Mouse (Mus musculus): ENCODE results near the gene Ric1.
"Not testable (repeated sequence)": the region's sequence is repeated elsewhere in the genome, so short reads cannot be mapped to it uniquely, and the experiment has no call there.

Gene Ric1

DNA sequence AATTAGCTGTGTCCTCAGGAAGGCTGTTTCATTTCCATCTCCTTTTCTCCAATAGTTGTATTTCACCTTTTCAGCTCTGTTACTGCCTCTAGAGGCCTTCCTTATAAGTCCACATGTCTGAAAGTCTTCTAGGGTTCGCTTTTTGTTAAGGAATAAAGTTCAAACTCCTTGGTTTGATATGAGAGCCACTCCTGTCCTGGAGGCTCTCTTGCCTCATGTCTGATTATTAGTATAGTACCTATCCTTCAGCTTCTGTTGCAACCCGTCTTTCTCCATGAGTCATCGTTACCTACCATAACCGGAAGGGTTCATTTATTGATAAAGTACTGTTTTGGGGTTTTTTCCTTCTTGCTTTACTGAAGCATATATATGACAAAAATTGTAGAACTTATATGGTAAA, 5.2 kb downstream of the Ric1 start:
- no peak for DNase-seq (ENCODE audit: low spot score in 2 of 2)

DNA sequence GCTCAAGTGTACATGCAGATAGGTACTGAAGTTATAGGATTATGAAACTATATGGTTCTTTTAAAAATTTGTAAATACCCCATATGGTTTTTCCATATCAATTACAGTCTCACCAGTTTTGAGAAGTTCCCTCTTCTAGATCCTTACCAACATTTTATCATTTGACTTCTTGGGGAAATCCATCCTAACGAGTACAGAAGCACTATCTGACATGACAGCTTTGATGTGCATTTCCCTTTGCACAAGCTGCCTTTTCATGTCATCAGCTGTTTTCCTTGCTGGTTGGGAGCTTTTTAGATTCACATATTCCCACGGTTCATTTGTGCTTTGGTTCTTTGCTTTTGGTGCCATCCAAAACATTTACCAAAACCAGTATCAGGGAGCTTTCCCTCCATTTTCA, 6.5 kb downstream of the Ric1 start:
- no peak for DNase-seq (ENCODE audit: low spot score in 2 of 2)

DNA sequence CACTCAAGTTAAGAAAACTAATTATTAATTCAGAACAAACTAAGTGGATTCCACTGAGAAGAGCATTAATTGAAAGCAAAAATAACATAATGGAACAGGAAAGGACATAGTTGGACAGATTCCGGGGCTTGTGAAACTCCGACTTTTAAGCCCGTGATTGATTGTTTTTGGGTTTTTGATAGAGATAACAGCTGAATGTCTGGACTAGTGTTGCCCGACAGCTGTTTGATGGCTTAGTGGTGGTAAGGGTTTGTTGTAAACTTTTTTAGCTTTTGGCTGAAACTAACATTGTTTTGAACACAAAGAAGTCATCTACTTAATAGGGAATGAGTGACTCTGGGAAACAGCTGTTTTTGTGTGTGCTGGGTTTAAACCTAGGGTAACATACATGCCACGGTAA, 11.9 kb downstream of the Ric1 start:
- DNase-seq (ENCODE audit: low spot score in 2 of 2) = no peak

DNA sequence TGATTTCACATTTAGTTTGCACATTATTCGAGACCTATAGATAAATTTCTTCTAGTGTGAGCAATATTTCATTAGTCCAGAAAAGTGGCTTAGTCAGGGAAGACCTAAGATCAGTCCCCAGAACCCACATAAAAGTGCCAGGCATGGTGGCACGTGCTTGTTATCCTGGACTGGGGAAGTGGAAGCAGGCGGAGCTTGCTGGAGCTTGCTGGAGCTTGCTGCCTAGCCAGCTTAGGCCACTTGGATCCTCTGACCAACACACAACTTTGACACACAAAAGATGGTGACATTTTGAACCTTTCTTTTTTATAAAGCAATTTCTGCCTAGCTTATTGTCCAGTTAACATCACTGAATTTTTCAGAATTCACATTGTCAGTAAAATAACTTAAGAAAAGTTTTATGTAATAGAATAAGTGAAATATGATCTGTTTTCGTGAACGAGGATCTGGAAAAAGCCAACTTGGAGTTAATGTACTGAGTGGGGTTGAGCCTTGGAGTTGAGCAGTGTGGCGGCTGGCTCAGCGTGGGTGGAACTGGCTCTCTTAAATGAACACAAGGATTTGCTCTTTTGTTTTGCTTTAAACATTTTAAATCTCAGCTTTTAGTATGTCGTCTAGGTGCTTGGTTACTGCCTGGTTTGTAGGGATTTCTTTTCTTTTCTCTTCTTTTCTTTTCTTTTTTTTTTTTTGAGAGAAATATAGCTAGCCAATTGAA, 20.3 kb downstream of the Ric1 start:
- no peak for DNase-seq (ENCODE audit: low spot score in 2 of 2)

DNA sequence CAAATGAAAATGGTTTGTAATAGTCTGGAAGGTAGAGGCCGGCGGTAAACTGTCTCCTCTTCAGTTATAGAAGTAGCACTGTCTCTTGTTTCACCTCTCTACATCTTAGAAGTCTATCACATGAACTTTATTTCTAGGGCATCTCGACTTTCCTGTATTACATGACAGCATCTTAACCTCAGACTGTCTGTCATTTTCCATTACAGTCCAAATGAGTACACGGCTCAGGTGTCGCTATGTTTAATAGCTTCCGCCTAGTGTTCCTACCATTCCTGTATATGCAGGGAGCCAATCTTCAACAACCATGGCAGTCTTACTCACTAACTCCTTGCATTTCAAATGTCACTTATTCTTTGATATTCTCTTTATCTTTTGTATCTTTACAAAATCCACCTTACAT, 21.9 kb downstream of the Ric1 start:
- no peak for DNase-seq (ENCODE audit: low spot score in 2 of 2)

DNA sequence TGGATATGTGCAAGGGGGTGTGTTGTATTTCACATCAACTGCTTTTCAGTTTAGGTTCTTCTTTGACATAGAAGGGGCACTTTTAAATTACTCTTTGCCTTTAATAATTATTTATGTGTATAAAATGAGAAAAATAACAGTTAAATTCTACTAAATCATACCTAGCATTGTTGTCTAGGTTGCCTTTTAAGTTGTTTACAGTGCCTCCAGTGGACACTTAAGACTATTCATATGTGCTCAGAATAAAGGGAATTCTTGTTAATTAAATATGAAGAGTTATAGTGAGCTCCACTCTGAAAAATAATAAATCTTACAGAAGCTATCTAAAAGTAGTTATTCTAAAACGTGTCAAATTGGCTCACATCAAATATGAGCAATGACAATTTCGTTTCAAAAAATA, 28.5 kb downstream of the Ric1 start:
- no peak for DNase-seq (ENCODE audit: low spot score in 2 of 2)

DNA sequence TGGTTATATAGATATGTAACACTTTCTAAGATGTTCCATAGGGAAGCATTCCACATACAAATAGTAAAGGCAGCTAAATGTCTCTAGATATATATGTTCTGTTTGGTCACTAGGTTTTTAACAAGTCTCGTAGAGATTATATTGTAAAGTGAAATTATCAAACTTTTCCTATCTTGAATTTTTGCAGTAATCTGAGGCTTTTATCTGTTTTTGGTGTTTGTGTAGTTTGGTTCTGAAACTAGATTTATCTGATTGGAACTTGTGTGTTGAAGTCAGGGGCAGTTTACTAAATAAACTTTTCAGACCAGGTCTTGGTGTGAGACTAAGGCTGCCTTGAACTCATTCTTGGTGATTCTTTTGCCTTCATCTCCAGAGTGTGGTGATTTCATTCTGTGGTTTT, 29.0 kb downstream of the Ric1 start:
- DNase-seq (ENCODE audit: low spot score in 2 of 2) = no peak

DNA sequence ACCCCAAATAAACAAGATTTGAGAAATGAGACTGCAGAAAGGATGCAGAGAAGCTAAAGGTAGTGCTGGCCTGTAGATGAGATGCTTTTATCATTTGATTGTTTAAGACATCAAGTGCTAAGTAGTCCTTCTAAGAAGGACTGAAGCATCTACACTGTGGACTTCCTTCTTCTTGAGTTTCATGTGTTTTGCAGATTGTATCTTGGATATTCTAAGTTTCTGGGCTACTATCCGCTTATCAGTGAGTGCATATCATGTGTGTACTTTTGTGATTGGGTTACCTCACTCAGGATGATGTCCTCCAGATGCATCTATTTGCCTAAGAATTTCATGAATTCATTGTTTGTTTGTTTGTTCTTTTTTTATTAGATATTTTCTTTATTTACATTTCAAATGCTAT, 29.9 kb downstream of the Ric1 start:
- not testable (repeated sequence) for DNase-seq (ENCODE audit: low spot score in 2 of 2)

DNA sequence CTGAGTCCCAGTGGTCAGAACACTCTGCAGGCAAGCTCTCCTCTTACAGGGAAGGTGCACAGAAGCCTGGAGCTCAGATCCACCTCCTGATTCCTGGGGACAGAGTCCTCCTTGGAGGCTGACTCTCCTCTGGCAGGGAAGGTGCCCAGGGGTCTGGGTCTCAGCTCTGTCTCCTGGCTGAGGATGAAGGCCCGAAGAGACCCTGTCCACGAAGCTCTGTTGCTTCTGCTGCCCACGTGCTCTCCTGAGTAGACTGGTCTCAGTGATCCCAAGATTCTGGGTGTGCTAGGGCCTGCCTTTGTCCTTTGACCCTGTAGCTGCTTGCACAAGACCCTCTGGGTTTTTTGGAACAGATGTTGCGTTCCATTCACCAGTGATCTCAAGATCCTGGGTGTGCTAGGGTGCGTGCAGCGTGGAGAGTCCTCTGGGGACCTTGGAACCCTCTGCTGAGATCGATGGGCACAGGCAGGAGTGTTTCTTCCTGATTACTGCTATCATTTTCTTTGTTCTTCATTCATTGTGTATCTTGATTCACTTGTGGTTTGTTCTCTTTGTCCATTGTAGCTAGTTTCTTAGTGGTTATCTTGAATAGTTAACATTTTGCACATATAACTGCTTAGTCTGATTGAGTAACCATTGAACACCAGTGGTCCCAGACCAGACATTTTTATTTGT, 35.2 kb downstream of the Ric1 start:
- DNase-seq (ENCODE audit: low spot score in 2 of 2) = not testable (repeated sequence)

DNA sequence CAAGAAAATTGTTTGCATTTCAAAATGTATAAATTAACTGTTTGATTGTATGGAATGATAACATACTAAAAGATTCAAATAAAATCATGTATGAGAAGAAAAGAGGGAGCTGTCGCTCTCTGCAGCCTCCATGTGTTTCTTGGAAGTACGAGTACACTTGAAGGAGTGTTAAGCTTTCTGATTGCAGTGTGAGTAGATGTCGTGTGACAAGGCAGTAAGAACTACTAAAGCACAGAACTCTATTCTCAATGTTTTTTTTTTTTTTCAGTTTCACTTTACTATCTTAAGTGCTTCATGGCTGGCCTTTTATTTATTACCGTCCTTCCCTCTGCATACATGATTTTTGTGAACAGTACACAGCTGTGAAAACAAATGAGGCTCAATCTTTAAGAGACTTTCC, 40.1 kb downstream of the Ric1 start:
- no peak for DNase-seq (ENCODE audit: low spot score in 2 of 2)

DNA sequence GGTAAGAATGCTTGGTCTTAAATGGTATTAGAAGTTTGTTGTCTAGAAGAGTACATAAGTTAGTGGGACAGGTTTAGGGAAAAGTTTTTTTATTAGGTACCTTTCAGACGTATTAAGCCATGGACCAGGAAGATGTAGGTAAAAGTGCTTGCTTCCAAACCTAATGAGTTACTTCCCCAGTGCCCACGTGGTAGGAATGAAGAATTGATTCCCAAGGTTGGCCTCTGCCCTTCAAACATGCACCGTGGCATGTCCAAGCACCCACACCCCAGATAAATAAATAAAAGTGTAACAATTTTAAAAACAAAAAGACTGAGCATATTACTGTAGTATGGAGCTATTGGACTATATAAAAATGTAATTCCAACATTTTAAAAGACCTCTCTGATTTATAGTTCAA, 40.5 kb downstream of the Ric1 start:
- no peak for DNase-seq (ENCODE audit: low spot score in 2 of 2)

DNA sequence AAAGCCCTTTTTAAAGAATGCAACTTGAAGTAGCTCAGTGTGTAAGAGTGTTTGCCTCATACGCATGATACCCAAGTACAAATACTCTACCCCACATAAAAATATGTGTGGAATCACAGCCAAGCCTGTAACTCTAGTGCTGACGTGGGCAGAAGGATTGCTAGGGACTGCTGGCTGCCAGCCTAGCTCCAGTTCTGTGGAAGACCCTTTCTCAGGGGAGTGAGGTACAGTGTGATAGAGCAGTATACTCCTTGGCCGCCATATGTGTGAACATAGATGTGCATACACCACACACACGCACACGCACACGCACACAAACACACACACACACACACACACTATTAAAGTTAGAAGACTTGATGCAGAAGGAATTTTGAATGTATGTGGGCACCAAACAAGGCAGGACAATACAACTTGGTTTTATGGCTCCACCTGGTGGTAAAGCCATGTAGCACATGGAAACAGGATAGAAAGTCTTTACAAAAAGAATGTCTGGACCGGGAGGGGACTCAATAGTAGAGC, 41.2 kb downstream of the Ric1 start:
- DNase-seq (ENCODE audit: low spot score in 2 of 2) = peak; percentile 48 to 66

DNA sequence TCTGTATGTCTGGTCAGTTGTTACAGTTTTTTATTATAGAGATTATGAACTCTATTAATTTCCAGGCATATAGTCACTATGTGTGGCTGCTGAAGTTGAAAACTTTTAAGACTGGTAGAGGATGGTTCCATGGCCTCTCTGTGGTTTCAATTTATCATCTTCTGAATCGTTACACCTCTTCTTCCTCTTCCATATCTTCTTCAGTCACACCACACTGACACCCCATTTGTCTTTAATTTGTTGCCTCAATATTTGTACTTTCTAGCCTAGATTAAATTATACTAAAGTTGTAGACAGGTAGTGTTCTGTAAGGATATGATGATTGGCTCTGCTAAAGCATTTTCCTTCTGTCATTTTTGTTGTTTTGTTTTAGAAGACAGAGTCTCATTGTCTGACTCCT, 44.4 kb downstream of the Ric1 start:
- DNase-seq (ENCODE audit: low spot score in 2 of 2) = no peak

DNA sequence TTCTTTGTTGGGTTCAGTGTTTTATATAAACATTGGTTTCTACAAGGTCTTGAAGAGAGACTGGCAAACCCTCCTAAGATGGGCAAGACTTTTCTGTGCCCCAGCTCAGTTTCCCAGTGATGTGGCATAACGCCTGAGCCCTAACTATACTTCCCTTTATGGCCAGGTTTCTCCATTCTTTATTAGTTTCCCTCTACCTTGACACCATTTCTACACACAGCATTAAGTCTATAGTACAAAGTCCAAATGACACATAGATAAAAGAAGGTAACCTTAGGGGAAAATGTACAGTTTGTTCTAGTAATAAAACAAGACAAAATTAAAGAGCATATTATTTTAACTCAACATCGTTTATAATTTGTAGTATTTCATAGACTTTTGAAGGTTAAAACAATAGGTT, 60.4 kb downstream of the Ric1 start:
- no peak for DNase-seq (ENCODE audit: low spot score in 2 of 2)

DNA sequence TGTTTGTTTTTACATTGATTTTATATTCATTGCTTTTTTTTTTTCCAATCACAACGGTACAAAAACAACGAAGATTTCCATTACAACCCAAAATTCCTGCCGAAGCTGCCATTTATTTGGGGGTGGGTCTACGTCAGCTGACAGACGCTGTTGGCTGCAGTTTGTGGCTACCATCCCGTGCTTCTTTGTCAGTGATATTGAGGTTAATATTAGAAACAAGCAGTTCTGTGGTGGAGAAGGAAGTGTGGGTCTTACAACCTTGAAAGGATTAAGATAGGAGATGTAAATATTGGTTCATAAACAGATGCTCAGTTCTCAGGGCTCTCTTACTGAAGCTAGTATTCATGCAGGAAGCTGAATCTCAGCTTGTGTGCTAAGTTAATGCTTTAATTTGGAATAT, 61.7 kb downstream of the Ric1 start:
- DNase-seq (ENCODE audit: low spot score in 2 of 2) = no peak

DNA sequence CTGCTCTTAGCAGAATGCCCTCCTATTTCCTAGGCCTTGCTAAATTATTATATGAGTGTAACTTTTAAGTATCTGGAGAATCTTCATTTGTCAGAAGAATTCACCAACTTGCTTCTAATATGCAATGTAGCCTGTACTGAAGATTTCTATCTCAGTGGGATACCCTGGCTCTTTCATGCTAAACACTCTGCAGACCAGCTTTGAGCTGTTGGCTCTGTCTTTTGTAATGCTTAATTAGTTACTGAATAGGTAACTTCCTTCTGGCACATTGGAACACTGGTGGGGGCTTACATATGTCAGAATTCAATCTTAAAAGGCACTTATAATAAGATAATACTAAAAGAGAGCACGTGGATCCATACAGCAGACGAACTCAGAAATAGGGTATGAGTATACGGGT, 71.7 kb downstream of the Ric1 start:
- DNase-seq (ENCODE audit: low spot score in 2 of 2) = not testable (repeated sequence)

DNA sequence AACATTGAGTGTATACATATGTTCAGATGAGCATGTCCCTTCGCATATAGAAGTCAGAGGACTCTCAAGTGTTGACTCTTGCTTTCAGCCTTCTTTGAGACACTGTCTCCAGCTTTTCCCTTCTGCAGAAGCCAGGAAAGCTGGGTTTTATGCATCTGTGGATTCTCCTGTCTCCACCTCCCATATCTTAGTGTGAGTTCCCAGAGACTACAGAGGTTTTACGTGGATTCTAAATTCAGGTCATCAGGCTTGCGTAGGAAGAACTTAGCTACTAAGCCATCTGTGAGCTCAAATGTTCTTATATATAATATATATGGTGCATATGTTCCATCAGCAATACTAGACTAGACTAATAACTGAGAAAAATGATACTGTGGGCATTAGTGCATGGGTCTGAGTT, 74.2 kb downstream of the Ric1 start:
- no peak for DNase-seq (ENCODE audit: low spot score in 2 of 2)

DNA sequence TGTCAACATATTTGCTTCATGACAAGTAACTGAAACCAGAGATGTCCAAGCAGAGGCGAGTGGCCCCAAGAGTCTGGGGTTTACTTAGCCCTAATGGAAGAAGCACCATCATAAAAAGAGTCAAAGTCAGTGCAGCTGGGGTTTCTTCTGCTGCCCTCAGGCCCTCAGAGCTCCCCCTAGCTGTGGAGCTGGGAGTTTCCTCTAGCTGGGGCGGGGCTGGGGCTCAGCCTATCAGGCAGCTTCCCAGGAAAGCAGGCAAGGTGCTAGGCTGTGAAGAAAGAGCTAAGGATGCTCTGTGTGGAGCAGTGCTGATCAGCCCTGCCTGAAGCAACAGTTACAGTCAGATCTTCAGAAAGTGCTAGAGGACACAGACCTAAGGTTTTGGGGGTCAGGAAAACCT, 74.9 kb downstream of the Ric1 start:
- peak; percentile 20 to 68 for DNase-seq (ENCODE audit: low spot score in 2 of 2)

DNA sequence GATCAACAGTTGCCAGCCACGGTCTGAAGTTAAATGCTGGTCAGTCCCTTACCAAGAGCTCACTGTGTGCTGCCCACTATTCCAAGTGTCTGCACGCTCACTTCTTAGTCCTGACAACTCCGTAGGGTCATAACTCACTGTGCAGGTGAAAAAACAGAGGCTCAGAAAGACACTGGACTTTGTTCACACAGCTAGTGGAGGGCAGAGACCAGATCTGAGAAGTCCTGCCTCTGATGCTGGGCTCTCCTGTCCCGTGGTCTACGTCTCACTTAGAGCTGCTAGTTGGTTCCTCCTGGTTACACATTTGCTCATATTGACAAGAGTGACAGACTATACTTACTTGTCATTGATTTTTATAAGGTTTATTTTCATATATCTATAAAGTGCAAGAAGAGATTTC, 76.9 kb downstream of the Ric1 start:
- no peak for DNase-seq (ENCODE audit: low spot score in 2 of 2)

DNA sequence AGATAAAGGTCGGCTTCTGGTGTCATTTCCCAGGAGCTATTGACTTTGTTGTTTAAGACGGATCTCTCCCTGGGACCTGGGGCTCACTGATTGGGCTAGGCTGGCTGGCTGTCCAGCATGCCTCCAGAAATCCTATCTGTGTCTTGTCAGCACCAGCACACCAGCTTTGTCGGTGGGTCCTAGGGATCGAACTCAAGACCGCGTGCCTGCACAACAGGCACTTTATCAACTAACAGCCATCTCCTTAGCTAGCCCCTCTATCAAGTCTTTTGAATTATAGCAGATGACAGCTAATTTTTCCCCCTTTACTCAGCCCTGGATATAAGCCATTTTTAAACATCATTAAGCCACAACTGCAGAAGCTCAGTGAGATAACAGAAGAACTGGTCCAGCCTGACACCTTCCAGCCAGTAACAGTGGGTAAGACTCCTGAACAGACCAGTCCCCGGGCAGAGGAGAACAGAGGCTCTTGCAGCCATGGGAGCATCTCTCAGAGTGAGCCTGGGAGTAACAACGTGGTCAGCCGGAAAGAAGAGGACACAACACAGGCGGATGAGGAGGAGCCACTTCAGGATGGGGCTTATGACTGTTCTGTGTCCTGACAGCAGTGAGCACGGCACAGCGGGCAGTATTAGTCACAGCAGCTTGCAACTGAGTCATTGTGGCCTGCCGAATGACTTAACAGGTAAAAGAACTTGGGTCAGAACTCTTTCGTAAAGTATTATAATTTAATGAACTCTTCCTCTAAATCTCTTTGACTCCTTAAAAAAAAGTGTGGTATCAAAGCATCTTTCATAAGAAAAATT, 81.7 kb downstream of the Ric1 start:
- no peak for DNase-seq (ENCODE audit: low spot score in 2 of 2)

DNA sequence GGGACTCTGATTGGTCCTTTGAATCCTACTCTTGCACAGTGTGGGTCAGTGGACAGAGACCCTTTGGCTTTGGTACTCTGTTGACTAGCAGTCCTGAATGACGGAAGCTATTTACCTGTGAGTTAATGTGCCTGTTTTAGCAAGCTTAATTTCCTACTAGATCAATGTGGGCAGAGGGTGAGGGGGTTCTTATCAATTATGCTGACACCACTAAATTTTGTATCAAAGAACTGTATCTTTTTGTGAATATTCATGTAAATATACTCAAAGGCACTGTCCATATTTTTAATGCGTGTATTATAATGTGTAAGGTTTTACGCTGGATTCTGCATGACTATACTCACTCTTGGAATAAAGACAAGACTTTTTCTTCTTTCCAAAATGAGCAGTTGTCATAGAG, 82.6 kb downstream of the Ric1 start:
- DNase-seq (ENCODE audit: low spot score in 2 of 2) = no peak

DNA sequence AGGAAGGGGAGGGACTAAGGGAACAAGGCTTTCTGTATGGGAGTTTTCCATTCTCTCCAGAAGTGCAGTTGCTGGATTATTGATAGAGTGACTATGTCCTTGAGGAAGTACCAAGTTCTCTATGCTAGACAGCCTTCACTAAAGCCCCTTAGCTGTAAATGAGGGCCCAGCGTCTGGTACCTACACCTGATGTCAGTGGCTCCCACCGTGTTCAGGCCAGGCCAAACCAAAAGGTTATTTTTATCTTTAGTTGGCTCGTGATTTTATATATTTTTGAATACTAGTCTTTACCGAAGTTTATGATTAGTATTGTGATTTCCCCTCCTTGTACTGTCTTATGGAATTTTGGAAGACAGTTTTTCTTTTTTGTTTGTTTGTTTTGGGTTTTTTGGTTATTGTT, 85.4 kb downstream of the Ric1 start:
- DNase-seq (ENCODE audit: low spot score in 2 of 2) = no peak

DNA sequence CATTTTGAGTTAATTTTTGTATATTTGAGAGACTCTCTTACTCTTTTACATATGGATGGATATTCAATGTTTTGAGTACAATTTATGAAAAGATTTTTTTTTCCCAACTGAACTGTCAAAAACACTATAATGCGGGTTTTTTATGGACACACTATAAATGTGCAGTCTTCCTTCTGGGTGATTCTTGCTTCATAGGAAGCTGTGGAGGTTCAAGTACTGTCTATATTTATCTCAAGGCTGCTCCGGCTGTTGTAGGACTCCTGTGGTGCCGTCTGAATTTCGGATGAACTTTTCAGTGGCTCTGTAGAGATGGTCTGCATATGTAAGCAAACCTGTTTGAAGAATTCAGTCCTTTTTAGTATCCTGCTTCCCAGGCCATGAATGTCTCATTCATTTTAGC, 86.1 kb downstream of the Ric1 start:
- DNase-seq (ENCODE audit: low spot score in 2 of 2) = no peak
